Mouse (Mus musculus) spleen, adult 2 months (tissue): ENCODE measurements at regions not wholly inside any gene's neighbourhood (a gene's known extent, or its start where the extent isn't known, plus 50 kb on each side); places are given as distances from the start of the nearest gene placed in this dataset.

Source experiments
- CTCF ChIP-seq: fragments of 200-500 bp; IDR thresholded peaks from 2 replicates; pipeline ENCODE4 v1.5.1; 2011; ENCODE audit warnings: mild to moderate bottlenecking, inconsistent platforms; ENCODE audit not compliant: insufficient read depth, insufficient read length, insufficient replicate concordance; ENCODE audit errors: extremely low read depth
- POLR2A ChIP-seq: fragments of 200-500 bp; IDR thresholded peaks from 2 replicates; pipeline ENCODE4 v1.6.1; 2011; ENCODE audit warnings: low read depth, low read length, inconsistent platforms

GRCm38 (mm10) chr16:58294457-58294856, 113.8 kb upstream of the Dcbld2 start:
- TF ChIP-seq CTCF (no peak), POLR2A (no peak)
